Mouse (Mus musculus) midbrain, embryonic 14.5 days (tissue): ENCODE data around the gene Tmx2. TPM values are rescaled to one million over a fixed set of nuclear protein-coding genes. Genes with fewer than 3 reads are reported as not detected.
"Not testable (repeated sequence)": the region's sequence is repeated elsewhere in the genome, so short reads cannot be mapped to it uniquely, and the experiment has no call there.

Source experiments
- ATAC-seq: fragments of 200-750 bp; cut with Nextera tagmentation; 2 replicates; pipeline ENCODE4 v1.8.0; 2017; ENCODE audit warnings: moderate number of reproducible peaks, moderate library complexity; ENCODE audit not compliant: low FRiP score, low TSS enrichment
- DNase-seq: peaks from one replicate; pipeline ENCODE4 v3.0.0-alpha.2; 2015
- H3K27ac ChIP-seq: fragments of 300-500 bp; sonication (generic); replicated peaks from 2 replicates; pipeline ENCODE4 v1.5.1; 2014; ENCODE audit warnings: mild to moderate bottlenecking, low read depth, low read length, moderate library complexity
- H3K27me3 ChIP-seq: fragments of 300-500 bp; sonication (generic); 2 replicates; pipeline ENCODE4 v1.6.1; 2014; ENCODE audit warnings: low read length, control low read depth, mixed read lengths; ENCODE audit not compliant: control insufficient read depth, insufficient read depth
- H3K36me3 ChIP-seq: fragments of 300-500 bp; sonication (generic); 2 replicates; pipeline ENCODE4 v1.6.1; 2014; ENCODE audit warnings: low read length, control low read depth; ENCODE audit not compliant: control insufficient read depth, insufficient read depth
- H3K4me1 ChIP-seq: fragments of 300-500 bp; sonication (generic); 2 replicates; pipeline ENCODE4 v1.6.1; 2014; ENCODE audit warnings: mild to moderate bottlenecking, antibody characterized with exemption, low read length, control low read depth; ENCODE audit not compliant: control insufficient read depth, insufficient read depth
- H3K4me2 ChIP-seq: fragments of 300-500 bp; sonication (generic); 2 replicates; pipeline ENCODE4 v1.6.1; 2014; ENCODE audit warnings: mild to moderate bottlenecking, low read length, moderate library complexity
- H3K4me3 ChIP-seq: fragments of 300-500 bp; sonication (generic); replicated peaks from 2 replicates; pipeline ENCODE4 v1.5.1; 2014; ENCODE audit warnings: low read depth, low read length
- H3K9ac ChIP-seq: fragments of 300-500 bp; sonication (generic); replicated peaks from 2 replicates; pipeline ENCODE4 v1.6.1; 2014; ENCODE audit warnings: mild to moderate bottlenecking, low read length, moderate library complexity
- H3K9me3 ChIP-seq: fragments of 300-500 bp; sonication (generic); 2 replicates; pipeline ENCODE4 v1.6.1; 2016; ENCODE audit warnings: low read length, control low read depth, mixed read lengths; ENCODE audit not compliant: control insufficient read depth
- WGBS: fragments of 180-500 bp; shearing (Covaris S2); extraction: QIAGEN DNeasy Blood & Tissue Kit; methylation state at CpG from one replicate; pipeline ENCODE4 v1.1.7; 2014; 5-methylcytosine and 5-hydroxymethylcytosine counted together
- polyA plus RNA-seq: library from polyadenylated mRNA; unstranded; fragments of >200 nt; fragmentation: Nextera tagmentation; extraction: Ambion mirVana; gene quantifications from 2 replicates; pipeline ENCODE4 v1.2.1, GENCODE M21; 2014

The Tmx2 gene
- polyA plus RNA-seq: 269 and 277 TPM in 2 replicates

DNA sequence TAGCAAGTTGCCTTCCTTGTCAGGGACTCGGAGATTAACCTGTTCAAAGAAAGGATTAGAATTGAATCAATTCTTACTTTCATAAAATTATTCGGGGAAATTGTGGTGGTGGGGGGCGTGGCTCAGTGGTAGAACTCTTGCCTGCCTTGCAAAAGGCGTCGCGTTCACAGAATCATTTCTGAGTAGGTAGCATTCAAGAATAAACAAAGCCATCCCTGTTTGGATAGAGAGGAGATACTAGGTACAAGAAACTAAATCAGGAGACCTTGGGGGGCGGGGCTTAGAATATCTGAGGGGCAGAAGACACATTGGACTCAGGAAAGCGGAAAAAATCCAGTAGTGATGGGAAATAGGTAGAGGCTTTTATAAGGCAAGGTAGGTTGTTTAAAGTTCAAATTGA is at the start of gene Tmx2:
TSS of gene Tmx2 (minus strand) at position 125 of the 400 bp plus-strand sequence.
- 23% methylated on average over 8 of the region's 8 CpGs for WGBS
- ATAC-seq: no peak
- peaks cover 35% of the 10 kb centered on the region for H3K36me3 ChIP-seq

DNA sequence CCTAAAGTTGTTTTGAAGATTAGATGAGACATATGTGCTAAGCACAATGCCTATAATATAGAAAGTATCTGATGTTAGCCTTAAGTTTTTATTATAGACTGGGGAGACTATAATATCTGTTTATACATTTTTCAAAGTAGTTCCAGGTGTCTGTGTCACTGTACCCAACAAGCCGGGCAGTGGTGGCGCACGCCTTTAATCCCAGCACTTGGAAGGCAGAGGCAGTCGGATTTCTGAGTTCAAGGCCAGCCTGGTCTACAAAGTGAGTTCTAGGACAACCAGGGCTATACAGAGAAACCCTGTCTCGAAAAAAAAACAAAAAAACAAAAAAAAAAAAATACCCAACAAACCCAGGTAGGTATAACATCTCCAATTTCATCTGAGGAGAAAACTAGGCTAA is 49.3 kb upstream of the Tmx2 start:
- H3K4me3 ChIP-seq, H3K9ac ChIP-seq, H3K9me3 ChIP-seq, H3K27me3 ChIP-seq, DNase-seq, H3K27ac ChIP-seq, ATAC-seq: not testable (repeated sequence)
- peak overlapping the region; percentile 90; the same call in 1 of the 2 replicates for H3K4me2 ChIP-seq
- peaks cover 22% of the 10 kb centered on the region for H3K36me3 ChIP-seq
- peaks cover 22% of the 10 kb centered on the region for H3K4me1 ChIP-seq
- 81% methylated on average over 5 of the region's 5 CpGs for WGBS

More for the DNA sequence above, at the start of gene Tmx2:
- peaks cover 17% of the 10 kb centered on the region for H3K4me1 ChIP-seq
- peak within 1 kb of the TSS; percentile 74 for H3K9ac ChIP-seq
- peak within 1 kb of the TSS; percentile 97 for H3K4me3 ChIP-seq
- H3K27me3 ChIP-seq: no peaks in the 10 kb centered on the region
- H3K9me3 ChIP-seq: no peaks in the 10 kb centered on the region
- H3K4me2 ChIP-seq: peak within 1 kb of the TSS; percentile 77
- no peak within 1 kb of the TSS; the same call in 1 of the 2 replicates for H3K27ac ChIP-seq
- no peak for DNase-seq

DNA sequence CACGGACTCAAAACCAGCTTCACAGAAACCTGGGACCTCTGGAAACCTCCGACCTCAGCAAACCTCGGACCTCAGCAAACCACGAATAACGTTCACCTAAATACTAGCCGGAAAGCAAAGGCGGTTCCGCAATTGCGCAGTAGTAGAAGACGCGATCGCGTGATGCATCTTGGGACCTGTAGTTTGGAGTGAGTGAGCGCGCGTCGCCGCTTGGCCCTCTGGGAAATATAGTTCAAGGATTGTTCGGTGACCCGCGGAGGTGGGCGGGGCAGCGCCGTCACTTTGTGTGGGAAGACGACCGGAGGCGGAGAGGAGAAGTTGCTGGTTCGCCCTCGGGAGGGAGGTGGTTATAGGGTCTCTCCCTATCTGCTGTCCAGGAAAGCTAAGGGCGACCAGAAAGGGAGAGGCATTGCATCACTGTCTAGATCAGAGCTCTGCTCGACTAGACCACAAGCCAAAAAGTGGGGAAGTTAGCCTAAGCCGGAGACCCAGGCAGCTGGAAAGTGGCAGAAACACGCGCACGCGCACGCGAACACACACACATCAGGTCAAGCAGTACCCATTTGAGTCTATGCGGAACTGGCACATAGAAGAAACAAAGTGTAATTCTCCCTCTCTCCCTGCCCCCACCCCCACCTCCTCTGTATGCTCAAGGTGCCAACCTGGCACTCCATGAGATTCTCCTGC is 48.4 kb upstream of the Tmx2 start, which contains the start of gene Clp1:
TSS of gene Clp1 (minus strand) at position 179 of the 687 bp plus-strand sequence.
- Histone ChIP-seq H3K4me3 (peak within 1 kb of the TSS; percentile 65), H3K9ac (peak within 1 kb of the TSS; percentile 57), H3K4me2 (peak within 1 kb of the TSS; percentile 90), H3K9me3 (no peaks in the 10 kb centered on the region), H3K36me3 (peaks cover 29% of the 10 kb centered on the region), H3K4me1 (peaks cover 20% of the 10 kb centered on the region), H3K27me3 (no peaks in the 10 kb centered on the region), H3K27ac (peak within 1 kb of the TSS; percentile 78)
- peak; percentile 94 for ATAC-seq
- WGBS: under 1% methylated on average over 39 of the region's 39 CpGs
- DNase-seq: peak; percentile 99

DNA sequence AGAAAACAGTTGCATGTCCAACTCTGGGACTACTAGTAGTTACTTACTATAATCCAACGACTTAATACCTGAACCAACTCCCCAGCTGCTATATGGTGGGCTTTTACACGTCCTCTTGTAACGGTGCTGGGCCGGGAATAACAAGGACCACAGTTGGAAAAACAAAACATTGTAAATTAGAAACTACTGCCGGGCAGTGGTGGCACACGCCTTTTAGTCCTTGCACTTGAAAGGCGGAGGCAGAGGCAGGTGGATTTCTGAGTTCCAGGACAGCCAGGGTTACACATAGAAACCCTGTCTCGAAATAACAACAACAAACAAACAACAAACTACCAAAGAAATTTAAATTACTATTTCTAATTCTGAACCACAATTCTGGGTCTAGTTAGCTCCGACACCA is 47.8 kb upstream of the Tmx2 start:
- Histone ChIP-seq H3K36me3 (peaks cover 32% of the 10 kb centered on the region), H3K4me1 (peaks cover 20% of the 10 kb centered on the region), H3K4me3 (peak overlapping the region; percentile 65), H3K27ac (no peak overlapping the region), H3K4me2 (peak overlapping the region; percentile 90), H3K9ac (peak overlapping the region; percentile 57), H3K27me3 (no peaks in the 10 kb centered on the region), H3K9me3 (no peaks in the 10 kb centered on the region)
- 6% methylated on average over 9 of the region's 9 CpGs for WGBS
- ATAC-seq (0 out of 2 replicates have a peak, but pooled peaks have one; percentile 22), DNase-seq (no peak)

DNA sequence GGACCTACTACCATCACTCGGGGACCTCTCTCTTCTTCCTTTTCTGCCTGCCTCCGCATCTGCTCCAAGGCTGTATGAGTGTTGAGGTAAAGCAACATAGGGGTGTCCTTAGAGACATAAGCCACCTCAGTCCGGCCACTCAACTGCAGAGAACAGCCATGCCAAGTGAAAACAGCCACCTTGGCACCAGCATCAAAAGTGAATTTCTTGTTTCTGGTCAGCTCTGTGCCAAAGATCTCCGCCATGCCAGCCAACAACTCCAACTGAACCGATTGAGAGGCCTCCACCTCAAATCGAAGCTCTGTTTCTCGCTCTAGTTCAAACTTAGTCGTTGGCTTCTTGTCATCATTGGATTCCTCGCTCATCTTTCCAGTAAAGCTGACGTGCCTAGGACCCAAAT is 46.8 kb upstream of the Tmx2 start:
- DNase-seq (no peak), ATAC-seq (no peak)
- Histone ChIP-seq H3K27ac (no peak overlapping the region), H3K4me3 (peak overlapping the region; percentile 65; the same call in 1 of the 2 replicates), H3K27me3 (no peaks in the 10 kb centered on the region), H3K4me1 (peaks cover 20% of the 10 kb centered on the region), H3K4me2 (peak overlapping the region; percentile 90; the same call in 1 of the 2 replicates), H3K9ac (no peak overlapping the region), H3K9me3 (no peaks in the 10 kb centered on the region), H3K36me3 (peaks cover 35% of the 10 kb centered on the region)
- WGBS: 93% methylated on average over 10 of the region's 10 CpGs

DNA sequence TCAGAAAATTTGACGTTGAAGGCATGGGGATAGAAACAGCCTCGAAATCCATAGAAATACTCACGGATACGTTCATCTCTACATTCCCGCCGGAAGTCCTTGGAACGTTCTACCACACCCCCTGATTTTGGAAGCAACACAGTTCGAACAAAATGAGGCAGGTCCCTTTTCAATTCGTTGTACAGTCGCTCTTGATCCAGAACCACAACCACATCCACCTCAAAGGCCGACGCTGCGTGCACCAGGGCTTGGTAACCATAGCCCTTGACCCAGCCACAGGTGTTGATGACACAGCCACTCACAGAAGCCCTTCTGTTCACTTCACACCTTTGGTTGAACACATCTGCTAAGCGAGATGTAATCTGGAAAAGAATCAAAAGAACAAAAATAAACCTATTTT is 44.9 kb upstream of the Tmx2 start:
- 94% methylated on average over 14 of the region's 14 CpGs for WGBS
- ATAC-seq (no peak), DNase-seq (no peak)
- Histone ChIP-seq H3K4me2 (no peak overlapping the region), H3K9ac (no peak overlapping the region), H3K27ac (no peak overlapping the region), H3K4me1 (peaks cover 20% of the 10 kb centered on the region), H3K27me3 (no peaks in the 10 kb centered on the region), H3K4me3 (no peak overlapping the region), H3K36me3 (peaks cover 35% of the 10 kb centered on the region), H3K9me3 (no peaks in the 10 kb centered on the region)

DNA sequence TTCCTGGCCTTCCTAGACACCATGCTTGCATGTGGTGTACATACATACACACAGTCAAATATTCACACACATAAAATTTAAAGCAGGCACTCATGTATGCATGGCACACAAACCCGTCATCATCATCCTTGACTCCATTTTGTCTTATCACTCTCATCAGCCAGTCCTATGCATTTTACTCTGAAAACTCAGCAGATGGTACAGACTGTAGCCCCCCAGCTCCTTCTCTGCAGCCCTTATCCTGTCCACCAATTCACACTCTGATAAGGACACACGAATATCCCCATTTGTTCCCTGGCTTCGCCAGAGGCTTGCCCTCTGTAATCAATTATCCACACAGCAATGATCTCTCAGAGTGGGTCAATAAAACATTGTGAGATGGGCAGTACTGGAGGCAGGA is 42.2 kb upstream of the Tmx2 start:
- no peak overlapping the region for H3K4me2 ChIP-seq
- H3K27me3 ChIP-seq: no peaks in the 10 kb centered on the region
- H3K4me1 ChIP-seq: peaks cover 14% of the 10 kb centered on the region
- no peak overlapping the region for H3K27ac ChIP-seq
- no peak for ATAC-seq
- no peaks in the 10 kb centered on the region for H3K9me3 ChIP-seq
- no peak overlapping the region for H3K9ac ChIP-seq
- no peak overlapping the region for H3K4me3 ChIP-seq
- WGBS: 79% methylated on average over 3 of the region's 3 CpGs
- H3K36me3 ChIP-seq: peaks cover 35% of the 10 kb centered on the region
- DNase-seq: no peak

DNA sequence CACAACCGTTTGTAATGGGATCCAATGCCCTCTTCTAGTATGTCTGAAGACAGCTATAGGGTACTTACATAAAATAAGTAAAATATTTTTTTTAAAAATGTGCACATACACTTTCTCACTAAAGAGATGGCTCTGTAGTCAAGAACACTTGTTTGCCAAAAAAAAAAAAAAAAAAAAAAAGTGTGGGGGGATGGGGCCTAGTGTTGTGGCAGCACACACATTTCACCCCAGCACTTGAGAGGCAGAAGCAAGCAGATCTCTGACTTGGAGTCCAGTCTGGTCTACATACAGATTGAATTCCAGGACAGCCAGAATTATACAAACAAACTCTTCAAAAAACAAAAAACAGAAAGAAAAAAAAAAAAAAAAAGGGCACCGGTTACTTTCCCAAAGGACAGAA is 41.8 kb upstream of the Tmx2 start:
- ATAC-seq: no peak
- Histone ChIP-seq H3K4me2 (no peak overlapping the region), H3K4me3 (no peak overlapping the region), H3K27me3 (no peaks in the 10 kb centered on the region), H3K27ac (no peak overlapping the region), H3K4me1 (0 out of 2 replicates have a peak, but pooled peaks cover 11% of the 10 kb centered on the region), H3K9me3 (no peaks in the 10 kb centered on the region), H3K9ac (no peak overlapping the region), H3K36me3 (peaks cover 34% of the 10 kb centered on the region)
- no peak for DNase-seq
- 98% methylated on average over 2 of the region's 2 CpGs for WGBS

DNA sequence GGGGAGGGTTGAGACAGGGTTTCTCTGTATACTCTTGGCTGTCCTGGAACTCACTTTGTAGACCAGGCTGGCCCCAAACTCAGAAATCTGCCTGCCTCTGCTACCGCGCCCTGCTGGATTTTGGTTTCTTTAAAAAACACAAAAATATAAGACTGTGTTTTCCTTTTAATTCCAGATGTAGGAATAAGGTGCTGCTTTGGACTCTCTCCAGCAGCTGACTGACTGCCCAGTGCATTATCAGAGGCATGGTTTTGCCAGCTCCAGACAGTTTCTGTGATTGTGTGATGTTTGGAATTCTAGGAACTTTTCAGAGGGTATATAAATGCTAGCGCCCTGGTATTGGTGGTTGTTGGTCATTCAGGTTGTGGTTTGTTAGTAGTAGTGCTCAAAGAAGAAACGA is 38.4 kb upstream of the Tmx2 start:
- Histone ChIP-seq H3K27me3 (no peaks in the 10 kb centered on the region), H3K27ac (no peak overlapping the region), H3K4me1 (peaks cover 11% of the 10 kb centered on the region), H3K4me3 (no peak overlapping the region), H3K9me3 (no peaks in the 10 kb centered on the region), H3K4me2 (no peak overlapping the region), H3K36me3 (peaks cover 7% of the 10 kb centered on the region), H3K9ac (no peak overlapping the region)
- DNase-seq (no peak), ATAC-seq (no peak)
- 96% methylated on average over 4 of the region's 4 CpGs for WGBS
